Mouse (Mus musculus): Measurements from ENCODE around the gene Gpr156. TPM values are rescaled to one million over a fixed set of nuclear protein-coding genes. Genes with fewer than 3 reads are reported as not detected.

Gene Gpr156
- polyA plus RNA-seq, 1 experiment = 0.02 TPM

GRCm38 (mm10) chr16:38000178-38000577 is 83.9 kb downstream of the Gpr156 start:
- no peak for TF ChIP-seq GATA1 (IDR thresholded peaks at IDR 0.05; ENCODE audit: low read length)

GRCm38 (mm10) chr16:38001766-38002165 is 85.5 kb downstream of the Gpr156 start:
- no peak for TF ChIP-seq GATA1 (IDR thresholded peaks at IDR 0.05; ENCODE audit: low read length)

- TF ChIP-seq GATA1 (IDR thresholded peaks at IDR 0.05; ENCODE audit: low read length) = no peak
Measured at GRCm38 (mm10) chr16:38002485-38002884, 86.2 kb downstream of the Gpr156 start.

GRCm38 (mm10) chr16:38004486-38005020 is 88.3 kb downstream of the Gpr156 start:
- no peak for TF ChIP-seq GATA1 (IDR thresholded peaks at IDR 0.05; ENCODE audit: low read length)

- no peak for TF ChIP-seq GATA1 (IDR thresholded peaks at IDR 0.05; ENCODE audit: low read length)
Measured at GRCm38 (mm10) chr16:38005471-38005870, 89.2 kb downstream of the Gpr156 start.

GRCm38 (mm10) chr16:38008371-38008770 is 92.1 kb downstream of the Gpr156 start:
- TF ChIP-seq GATA1 (IDR thresholded peaks at IDR 0.05; ENCODE audit: low read length) = no peak

- no peak for TF ChIP-seq GATA1 (IDR thresholded peaks at IDR 0.05; ENCODE audit: low read length)
Measured at GRCm38 (mm10) chr16:38009041-38009825, 92.9 kb downstream of the Gpr156 start.

GRCm38 (mm10) chr16:38011486-38011885 is 95.2 kb downstream of the Gpr156 start:
- TF ChIP-seq GATA1 (IDR thresholded peaks at IDR 0.05; ENCODE audit: low read length) = no peak

- TF ChIP-seq GATA1 (IDR thresholded peaks at IDR 0.05; ENCODE audit: low read length) = no peak
Measured at GRCm38 (mm10) chr16:38012382-38012781, 96.1 kb downstream of the Gpr156 start.

GRCm38 (mm10) chr16:38012891-38013290 is 96.6 kb downstream of the Gpr156 start:
- TF ChIP-seq GATA1 (IDR thresholded peaks at IDR 0.05; ENCODE audit: low read length) = no peak

- TF ChIP-seq GATA1 (IDR thresholded peaks at IDR 0.05; ENCODE audit: low read length) = no peak
Measured at GRCm38 (mm10) chr16:38014951-38015350, 98.7 kb downstream of the Gpr156 start.

GRCm38 (mm10) chr16:38016928-38017524 is 100.7 kb downstream of the Gpr156 start:
- no peak for TF ChIP-seq GATA1 (IDR thresholded peaks at IDR 0.05; ENCODE audit: low read length)

- TF ChIP-seq GATA1 (IDR thresholded peaks at IDR 0.05; ENCODE audit: low read length) = no peak
Measured at GRCm38 (mm10) chr16:38017958-38018376, 101.7 kb downstream of the Gpr156 start.

GRCm38 (mm10) chr16:38032644-38033043 is 116.3 kb downstream of the Gpr156 start:
- TF ChIP-seq GATA1 (IDR thresholded peaks at IDR 0.05; ENCODE audit: low read length) = no peak

GRCm38 (mm10) chr16:38033071-38033470 is 116.8 kb downstream of the Gpr156 start:
- no peak for TF ChIP-seq GATA1 (IDR thresholded peaks at IDR 0.05; ENCODE audit: low read length)

GRCm38 (mm10) chr16:38042160-38042559 is 125.9 kb downstream of the Gpr156 start:
- TF ChIP-seq GATA1 (IDR thresholded peaks at IDR 0.05; ENCODE audit: low read length) = no peak

- TF ChIP-seq GATA1 (IDR thresholded peaks at IDR 0.05; ENCODE audit: low read length) = no peak
Measured at GRCm38 (mm10) chr16:38044551-38044950, 128.3 kb downstream of the Gpr156 start.
